Mouse (Mus musculus) MEL (cell line): Measurements from ENCODE around the gene Iqsec1. TPM values are rescaled to one million over a fixed set of nuclear protein-coding genes. Genes with fewer than 3 reads are reported as not detected.
A peak's percentile ranks its signal among the peaks of the same experiment; 100 is the strongest.

Experiments used
- DNase-seq: peaks from one replicate; pipeline ENCODE4 v3.0.0; 2011; ENCODE audit warnings: low read depth, low spot score
- H3K27ac ChIP-seq: 2 replicates; pipeline ENCODE4 v1.5.1; 2012; ENCODE audit warnings: low read depth, mild to moderate bottlenecking, control low read depth, low read length, moderate library complexity; ENCODE audit not compliant: control insufficient read depth
- H3K27me3 ChIP-seq, 2 experiments: fragments of 150-350 bp in 1 of 2; sonication (generic) in 1 of 2; 2 replicates each; pipeline ENCODE4 v1.6.1; 2012; ENCODE audit warnings: low read length in 2 of 2, mild to moderate bottlenecking in 2 of 2, improper control_type of control experiment in 1 of 2, moderate library complexity in 1 of 2; ENCODE audit not compliant: insufficient read depth in 2 of 2, control insufficient read depth in 1 of 2
- H3K36me3 ChIP-seq, 2 experiments: 2 replicates each; pipeline ENCODE4 v1.6.1; 2012 to 2014; ENCODE audit warnings: low read length in 2 of 2, improper control_type of control experiment in 1 of 2, inconsistent platforms in 1 of 2, mild to moderate bottlenecking in 1 of 2; ENCODE audit not compliant: insufficient read depth in 2 of 2, control insufficient read depth in 1 of 2
- H3K4me1 ChIP-seq, 2 experiments: fragments of 150-350 bp in 1 of 2; sonication (generic) in 1 of 2; 2 replicates each; pipeline ENCODE4 v1.6.1; 2012; ENCODE audit warnings: low read length in 2 of 2, improper control_type of control experiment in 1 of 2, mild to moderate bottlenecking in 1 of 2; ENCODE audit not compliant: insufficient read depth in 2 of 2, control insufficient read depth in 1 of 2
- H3K4me3 ChIP-seq, 2 experiments: fragments of 150-350 bp in 1 of 2; sonication (generic) in 1 of 2; 2 replicates each; pipeline ENCODE4 v1.5.1; 2012; ENCODE audit warnings: low read depth in 2 of 2, low read length in 2 of 2, mild to moderate bottlenecking in 2 of 2, moderate library complexity in 2 of 2, control low read depth in 1 of 2, improper control_type of control experiment in 1 of 2; ENCODE audit not compliant: control insufficient read depth in 1 of 2, insufficient read depth in 1 of 2
- H3K79me2 ChIP-seq: 2 replicates; pipeline ENCODE4 v1.6.1; 2012; ENCODE audit warnings: mild to moderate bottlenecking, low read length, moderate library complexity; ENCODE audit not compliant: control insufficient read depth, poor library complexity, insufficient read depth
- H3K9ac ChIP-seq: 2 replicates; pipeline ENCODE4 v1.6.1; 2012; ENCODE audit warnings: low read depth, mild to moderate bottlenecking, control low read depth, low read length, moderate library complexity; ENCODE audit not compliant: control insufficient read depth, poor library complexity, severe bottlenecking
- H3K9me3 ChIP-seq: fragments of 150-350 bp; sonication (generic); replicated peaks from 2 replicates; pipeline ENCODE4 v1.6.1; 2012; ENCODE audit warnings: mild to moderate bottlenecking, low read length, improper control_type of control experiment, moderate library complexity; ENCODE audit not compliant: insufficient read depth
- BHLHE40 ChIP-seq: IDR thresholded peaks from 2 replicates; pipeline ENCODE4 v1.6.1; 2012; ENCODE audit warnings: low read depth, mild to moderate bottlenecking, inconsistent platforms, low read length, improper control_type of control experiment, borderline replicate concordance
- CHD1 ChIP-seq: IDR thresholded peaks from 2 replicates; pipeline ENCODE4 v1.6.1; 2012; ENCODE audit warnings: low read depth, mild to moderate bottlenecking, inconsistent platforms, low read length, improper control_type of control experiment
- CHD2 ChIP-seq: IDR thresholded peaks from 2 replicates; pipeline ENCODE4 v1.6.1; 2011; ENCODE audit warnings: low read length, improper control_type of control experiment
- CTCF ChIP-seq, 3 experiments: IDR thresholded peaks in 2 of 3; conservative IDR thresholded peaks in 1 of 3; 2 replicates each; pipeline ENCODE4 v1.5.1; 2011 to 2012; ENCODE audit warnings: low read length in 3 of 3, low read depth in 2 of 3, mild to moderate bottlenecking in 2 of 3, improper control_type of control experiment in 1 of 3, inconsistent platforms in 1 of 3, mixed read lengths in 1 of 3, moderate library complexity in 1 of 3; ENCODE audit not compliant: control insufficient read depth in 1 of 3, insufficient read depth in 1 of 3, poor library complexity in 1 of 3, severe bottlenecking in 1 of 3
- E2F4 ChIP-seq: IDR thresholded peaks from 2 replicates; pipeline ENCODE4 v1.6.1; 2011; ENCODE audit warnings: low read depth, low read length, improper control_type of control experiment, borderline replicate concordance
- ELF1 ChIP-seq: IDR thresholded peaks from 2 replicates; pipeline ENCODE4 v1.6.1; 2014; ENCODE audit warnings: low read depth, mild to moderate bottlenecking, inconsistent platforms, low read length, improper control_type of control experiment, moderate library complexity
- GABPA ChIP-seq: IDR thresholded peaks from 2 replicates; pipeline ENCODE4 v1.6.1; 2012; ENCODE audit warnings: low read depth, mild to moderate bottlenecking, inconsistent platforms, low read length, improper control_type of control experiment, moderate library complexity
- JUND ChIP-seq: IDR thresholded peaks from 2 replicates; pipeline ENCODE4 v1.6.1; 2011; ENCODE audit warnings: low read depth, mild to moderate bottlenecking, improper control_type of control experiment, low read length
- KAT2A ChIP-seq: conservative IDR thresholded peaks from 2 replicates; pipeline ENCODE4 v1.6.1; 2012; ENCODE audit warnings: low read depth, low read length, improper control_type of control experiment, inconsistent platforms
- MAX ChIP-seq: IDR thresholded peaks from 2 replicates; pipeline ENCODE4 v1.6.1; 2011; ENCODE audit warnings: low read length, improper control_type of control experiment
- MYC ChIP-seq: IDR thresholded peaks from 2 replicates; pipeline ENCODE4 v1.6.1; 2011; ENCODE audit warnings: low read depth, mild to moderate bottlenecking, low read length, improper control_type of control experiment, moderate library complexity
- NELFE ChIP-seq: IDR thresholded peaks from 2 replicates; pipeline ENCODE4 v1.6.1; 2011; ENCODE audit warnings: low read depth, low read length, improper control_type of control experiment
- POLR2A ChIP-seq, 2 experiments: IDR thresholded peaks; 2 replicates each; pipeline ENCODE4 v1.6.1; 2011 to 2012; ENCODE audit warnings: low read length in 2 of 2, mild to moderate bottlenecking in 2 of 2, control low read depth in 1 of 2, improper control_type of control experiment in 1 of 2, low read depth in 1 of 2, moderate library complexity in 1 of 2; ENCODE audit not compliant: control insufficient read depth in 1 of 2, insufficient read depth in 1 of 2, poor library complexity in 1 of 2
- POLR2AphosphoS2 ChIP-seq: IDR thresholded peaks from 2 replicates; pipeline ENCODE4 v1.6.1; 2011; ENCODE audit warnings: low read length, improper control_type of control experiment
- SIN3A ChIP-seq: IDR thresholded peaks from 2 replicates; pipeline ENCODE4 v1.6.1; 2012; ENCODE audit warnings: low read length, improper control_type of control experiment, inconsistent platforms
- TBP ChIP-seq: IDR thresholded peaks from 2 replicates; pipeline ENCODE4 v1.8.0; 2011; ENCODE audit warnings: low read depth, low read length, improper control_type of control experiment
- UBTF ChIP-seq: IDR thresholded peaks from 2 replicates; pipeline ENCODE4 v1.6.1; 2012; ENCODE audit warnings: low read depth, mild to moderate bottlenecking, inconsistent platforms, low read length, improper control_type of control experiment, moderate library complexity, borderline replicate concordance; ENCODE audit not compliant: insufficient read depth
- USF1 ChIP-seq: IDR thresholded peaks from 2 replicates; pipeline ENCODE4 v1.6.1; 2014; ENCODE audit warnings: low read depth, mild to moderate bottlenecking, inconsistent platforms, low read length, improper control_type of control experiment, moderate library complexity
- ZC3H11A ChIP-seq: IDR thresholded peaks from 2 replicates; pipeline ENCODE4 v1.6.1; 2012; ENCODE audit warnings: low read depth, mild to moderate bottlenecking, inconsistent platforms, low read length, improper control_type of control experiment
- ZKSCAN1 ChIP-seq: IDR thresholded peaks from 2 replicates; pipeline ENCODE4 v1.6.1; 2012; ENCODE audit warnings: low read depth, mild to moderate bottlenecking, inconsistent platforms, low read length, improper control_type of control experiment, moderate library complexity
- ZMIZ1 ChIP-seq: IDR thresholded peaks from 2 replicates; pipeline ENCODE4 v1.6.1; 2012; ENCODE audit warnings: low read depth, mild to moderate bottlenecking, inconsistent platforms, low read length, improper control_type of control experiment, moderate library complexity
- ZNF384 ChIP-seq: IDR thresholded peaks from 2 replicates; pipeline ENCODE4 v1.6.1; 2012; ENCODE audit warnings: low read depth, mild to moderate bottlenecking, inconsistent platforms, low read length, improper control_type of control experiment
- polyA plus RNA-seq, 2 experiments: library from polyadenylated mRNA; stranded (reverse) in 1 of 2; unstranded in 1 of 2; fragments of >175 nt in 1 of 2; fragments of >200 nt in 1 of 2; gene quantifications; 2 replicates each; pipeline versions ENCODE4 v1.2.1 to v1.2.4; 2012; ENCODE audit warnings: low replicate concordance in 2 of 2, low read depth in 1 of 2; ENCODE audit not compliant: insufficient read length in 2 of 2, insufficient read depth in 1 of 2, missing spikeins in 1 of 2
- total RNA-seq: library from RNA; depleted of rRNA; stranded (reverse); fragments of 300-350 nt; gene quantifications from 2 replicates; pipeline ENCODE4 v1.2.3, GENCODE M21; 2012

The Iqsec1 gene
- total and polyA plus RNA-seq, 3 experiments, result 14.8 to 73.4 (median 30.8) TPM

DNA sequence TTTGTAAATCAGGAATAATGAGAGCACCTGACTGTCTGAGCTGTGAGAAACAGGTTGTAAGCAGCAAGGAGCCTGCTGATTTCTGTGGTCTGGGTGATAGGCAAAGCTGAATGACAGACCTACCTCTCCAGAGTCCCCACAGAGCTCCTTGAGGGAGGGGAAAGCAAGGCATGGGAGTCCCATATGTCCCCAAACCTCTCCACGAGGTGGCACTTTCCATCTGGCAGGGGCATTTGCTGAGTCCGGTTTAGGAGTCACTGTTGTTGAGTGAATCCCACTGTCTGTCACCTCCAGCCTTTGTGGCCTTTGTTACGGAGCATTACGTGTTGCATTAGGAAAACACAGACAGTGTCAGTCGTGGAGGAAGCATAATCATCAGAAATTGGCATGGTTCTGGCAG lies 368.5 kb downstream of the Iqsec1 start:
- peak; percentile 56 for DNase-seq
- Histone ChIP-seq H3K9ac (peak overlapping the region; percentile 92), H3K4me3 (peak overlapping the region; percentile 59 to 61), H3K36me3 (peaks cover 0 to 34% of the 10 kb centered on the region in 2 experiments; a peak in 2 of 4 replicates), H3K9me3 (no peaks in the 10 kb centered on the region), H3K27ac (peak overlapping the region; percentile 97), H3K27me3 (no peaks in the 10 kb centered on the region), H3K4me1 (peaks cover 19 to 54% of the 10 kb centered on the region in 2 experiments; a peak in 3 of 4 replicates), H3K79me2 (peaks cover 64% of the 10 kb centered on the region)
- TF ChIP-seq NELFE (no peak), MYC (0 out of 2 replicates have a peak, but pooled peaks have one; percentile 21), UBTF (0 out of 2 replicates have a peak, but pooled peaks have one; percentile 5), JUND (no peak), E2F4 (no peak), ZMIZ1 (no peak), CTCF (IDR thresholded peaks at IDR 0.05 in 2 of 3, conservative IDR thresholded peaks at IDR 0.05 in 1 of 3; ENCODE audit: control insufficient read depth in 1 of 3, insufficient read depth in 1 of 3, low read depth in 2 of 3, low read length in 3 of 3, poor library complexity in 1 of 3, severe bottlenecking in 1 of 3) (peak in 2 of 3 experiments; percentile 17 to 24; a peak in 2 of 6 replicates), CHD1 (no peak)

DNA sequence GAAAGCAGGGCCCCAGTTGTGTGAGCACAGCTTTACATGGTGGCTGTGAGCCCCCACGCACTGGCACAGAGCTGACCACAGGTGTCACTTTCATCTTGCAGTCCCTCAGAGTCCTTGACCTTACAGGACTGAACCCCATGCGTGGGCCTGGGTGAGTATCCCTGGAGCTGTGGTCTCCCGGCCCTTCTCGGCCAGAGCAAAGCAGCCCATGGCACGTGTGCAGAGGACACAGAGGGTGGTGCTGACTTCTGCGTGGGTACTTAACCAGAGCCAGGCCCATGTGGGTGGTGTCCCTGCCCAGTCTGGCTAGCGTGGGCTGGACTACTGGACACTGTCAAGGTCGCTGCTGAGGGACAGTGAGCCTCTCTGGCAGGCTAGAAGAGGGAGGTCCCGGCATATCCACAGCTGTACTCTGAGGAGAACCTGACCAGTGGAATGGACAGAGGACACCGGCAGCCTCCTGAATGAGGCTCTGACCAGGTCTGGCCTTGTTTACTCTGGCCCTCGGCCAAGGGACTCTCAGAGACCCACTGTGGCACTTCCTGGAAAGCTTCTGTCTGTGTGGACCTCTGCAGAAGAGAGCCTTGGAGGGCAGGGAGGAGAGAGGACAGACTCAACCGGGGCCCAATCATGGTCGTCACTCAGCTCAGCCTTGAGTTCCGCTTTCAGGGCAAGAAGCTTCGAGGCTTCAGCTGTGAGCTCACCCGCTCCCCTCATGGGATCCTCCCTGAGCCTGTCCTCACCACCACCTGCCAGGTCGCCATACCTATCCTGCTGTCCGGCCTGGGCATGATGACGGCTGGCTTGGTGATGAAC lies 369.5 kb downstream of the Iqsec1 start:
- no peaks in the 10 kb centered on the region for H3K27me3 ChIP-seq
- DNase-seq, result peak; percentile 86
- no peak for TF ChIP-seq CHD2
- TF ChIP-seq ZNF384, result no peak
- no peak for TF ChIP-seq JUND
- TF ChIP-seq BHLHE40, result peak; percentile 55; the same call in 1 of the 2 replicates
- no peak for TF ChIP-seq KAT2A
- TF ChIP-seq SIN3A, result peak; percentile 11; the same call in 1 of the 2 replicates
- TF ChIP-seq USF1, result peak; percentile 47; the same call in 1 of the 2 replicates
- no peak for TF ChIP-seq ZC3H11A
- TF ChIP-seq POLR2AphosphoS2, result 0 out of 2 replicates have a peak, but pooled peaks have one; percentile 32
- TF ChIP-seq POLR2A (IDR thresholded peaks at IDR 0.05; ENCODE audit: control insufficient read depth in 1 of 2, insufficient read depth in 1 of 2, low read depth in 1 of 2, low read length in 2 of 2, poor library complexity in 1 of 2), result peak; percentile 57 to 73
- no peak for TF ChIP-seq GABPA
- TF ChIP-seq TBP, result peak; percentile 75
- TF ChIP-seq MAX, result peak; percentile 64
- TF ChIP-seq ELF1, result 0 out of 2 replicates have a peak, but pooled peaks have one; percentile 26
- peak; percentile 23 for TF ChIP-seq NELFE
- no peak for TF ChIP-seq ZKSCAN1
- H3K79me2 ChIP-seq, result peaks cover 59% of the 10 kb centered on the region
- H3K27ac ChIP-seq, result peak overlapping the region; percentile 97
- peaks cover 11 to 45% of the 10 kb centered on the region in 2 experiments; a peak in 3 of 4 replicates for H3K4me1 ChIP-seq
- peak overlapping the region; percentile 92 for H3K9ac ChIP-seq
- H3K36me3 ChIP-seq, result peaks cover 0 to 25% of the 10 kb centered on the region in 2 experiments; a peak in 2 of 4 replicates
- H3K4me3 ChIP-seq, result peak overlapping the region; percentile 59 to 61
- no peaks in the 10 kb centered on the region for H3K9me3 ChIP-seq
